Mouse (Mus musculus) liver, embryonic 13.5 days (tissue): ENCODE measurements around the gene Nfatc4. TPM values are rescaled to one million over a fixed set of nuclear protein-coding genes. Genes with fewer than 3 reads are reported as not detected.

Source experiments
- ATAC-seq: fragments of 200-750 bp; cut with Nextera tagmentation; 2 replicates; pipeline ENCODE4 v1.8.0; 2017; ENCODE audit warnings: low read depth, mild to moderate bottlenecking, moderate number of reproducible peaks, moderate library complexity
- DNase-seq: peaks from one replicate; pipeline ENCODE4 v3.0.0; 2022
- H3K27ac ChIP-seq: fragments of 300-500 bp; sonication (generic); 2 replicates; pipeline ENCODE4 v1.5.1; 2015; ENCODE audit warnings: moderate library complexity, mild to moderate bottlenecking, inconsistent platforms
- H3K27me3 ChIP-seq: fragments of 300-500 bp; sonication (generic); 2 replicates; pipeline ENCODE4 v1.6.1; 2015; ENCODE audit warnings: mild to moderate bottlenecking, inconsistent platforms
- H3K36me3 ChIP-seq: fragments of 300-500 bp; sonication (generic); 2 replicates; pipeline ENCODE4 v1.6.1; 2015; ENCODE audit warnings: mild to moderate bottlenecking, inconsistent platforms
- H3K4me1 ChIP-seq: fragments of 300-500 bp; sonication (generic); replicated peaks from 2 replicates; pipeline ENCODE4 v1.6.1; 2015; ENCODE audit warnings: inconsistent platforms
- H3K4me2 ChIP-seq: fragments of 300-500 bp; sonication (generic); 2 replicates; pipeline ENCODE4 v1.6.1; 2015; ENCODE audit warnings: inconsistent platforms, mild to moderate bottlenecking, moderate library complexity
- H3K4me3 ChIP-seq: fragments of 300-500 bp; sonication (generic); replicated peaks from 2 replicates; pipeline ENCODE4 v1.5.1; 2015; ENCODE audit warnings: mild to moderate bottlenecking, inconsistent platforms
- H3K9ac ChIP-seq: fragments of 300-500 bp; sonication (generic); 2 replicates; pipeline ENCODE4 v1.6.1; 2015; ENCODE audit warnings: mild to moderate bottlenecking, inconsistent platforms
- H3K9me3 ChIP-seq: fragments of 300-500 bp; sonication (generic); replicated peaks from 2 replicates; pipeline ENCODE4 v1.6.1; 2016; ENCODE audit warnings: inconsistent platforms
- WGBS: fragments of 180-500 bp; shearing (Covaris S2); methylation state at CpG from one replicate; pipeline ENCODE4 v1.1.7; 2015; ENCODE audit not compliant: insufficient replicate concordance; 5-methylcytosine and 5-hydroxymethylcytosine counted together
- polyA plus RNA-seq: library from polyadenylated mRNA; unstranded; fragments of >200 nt; fragmentation: Nextera tagmentation; extraction: Ambion mirVana; gene quantifications from 2 replicates; pipeline ENCODE4 v1.2.1, GENCODE M21; 2015

Nfatc4 gene
- polyA plus RNA-seq, 1 experiment from 2014 or later, result 1.5 TPM

DNA sequence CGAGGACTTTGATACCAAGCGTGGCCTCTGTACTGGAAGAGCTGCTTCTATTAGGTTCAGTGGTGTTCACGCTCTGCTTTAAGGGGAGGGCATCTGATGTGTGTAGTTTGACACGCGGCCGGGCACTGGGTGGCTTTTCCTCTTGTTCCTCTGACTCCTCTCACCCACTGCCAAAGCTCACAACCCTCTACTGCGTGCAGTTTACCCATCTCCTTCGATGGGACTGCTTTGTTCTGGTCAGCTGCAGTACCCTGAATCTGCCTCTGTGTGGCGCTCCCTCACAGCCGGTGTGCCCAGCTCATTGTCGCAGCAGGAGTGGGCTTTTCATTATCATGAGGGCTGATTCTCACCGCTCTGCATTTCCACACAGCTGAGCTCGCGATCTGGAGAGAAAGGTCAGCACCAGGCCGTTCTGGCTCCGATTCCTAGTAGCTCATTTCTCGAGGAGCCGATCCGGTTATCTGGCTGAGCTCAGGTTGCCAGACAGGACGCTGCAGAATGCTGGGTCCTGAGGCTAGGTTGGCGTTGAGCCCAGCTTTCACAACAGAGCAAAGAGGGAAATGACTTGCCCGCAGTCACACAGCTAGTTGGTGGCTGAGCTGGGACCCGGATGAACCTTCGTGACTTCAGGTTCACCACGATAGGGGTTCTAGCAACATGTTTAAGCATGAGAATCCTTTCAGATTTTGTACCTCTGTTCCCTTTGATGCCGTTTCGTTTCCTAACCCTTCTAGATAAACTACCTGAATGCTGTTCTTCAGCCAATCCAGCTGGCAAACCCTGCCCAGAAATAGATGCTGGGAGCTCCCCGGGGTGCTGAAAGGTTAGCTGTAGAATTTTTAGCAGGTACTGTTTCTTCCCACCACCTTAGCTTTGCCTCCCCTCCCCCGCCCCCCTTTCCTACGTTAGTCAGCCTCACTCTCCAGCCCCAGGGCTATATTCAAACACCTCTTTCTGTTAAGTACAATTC, 51.1 kb downstream of the Nfatc4 start:
- Histone ChIP-seq H3K9ac (peak overlapping the region; percentile 33), H3K36me3 (peaks cover 22% of the 10 kb centered on the region; the same call in 1 of the 2 replicates), H3K4me1 (peaks cover 25% of the 10 kb centered on the region), H3K4me2 (peak overlapping the region; percentile 65), H3K9me3 (no peaks in the 10 kb centered on the region), H3K4me3 (peak overlapping the region; percentile 37), H3K27ac (no peak overlapping the region), H3K27me3 (peaks cover 17% of the 10 kb centered on the region)
- 10% methylated on average over 30 of the region's 30 CpGs for WGBS
- ATAC-seq (peak; percentile 53), DNase-seq (peak; percentile 65)

DNA sequence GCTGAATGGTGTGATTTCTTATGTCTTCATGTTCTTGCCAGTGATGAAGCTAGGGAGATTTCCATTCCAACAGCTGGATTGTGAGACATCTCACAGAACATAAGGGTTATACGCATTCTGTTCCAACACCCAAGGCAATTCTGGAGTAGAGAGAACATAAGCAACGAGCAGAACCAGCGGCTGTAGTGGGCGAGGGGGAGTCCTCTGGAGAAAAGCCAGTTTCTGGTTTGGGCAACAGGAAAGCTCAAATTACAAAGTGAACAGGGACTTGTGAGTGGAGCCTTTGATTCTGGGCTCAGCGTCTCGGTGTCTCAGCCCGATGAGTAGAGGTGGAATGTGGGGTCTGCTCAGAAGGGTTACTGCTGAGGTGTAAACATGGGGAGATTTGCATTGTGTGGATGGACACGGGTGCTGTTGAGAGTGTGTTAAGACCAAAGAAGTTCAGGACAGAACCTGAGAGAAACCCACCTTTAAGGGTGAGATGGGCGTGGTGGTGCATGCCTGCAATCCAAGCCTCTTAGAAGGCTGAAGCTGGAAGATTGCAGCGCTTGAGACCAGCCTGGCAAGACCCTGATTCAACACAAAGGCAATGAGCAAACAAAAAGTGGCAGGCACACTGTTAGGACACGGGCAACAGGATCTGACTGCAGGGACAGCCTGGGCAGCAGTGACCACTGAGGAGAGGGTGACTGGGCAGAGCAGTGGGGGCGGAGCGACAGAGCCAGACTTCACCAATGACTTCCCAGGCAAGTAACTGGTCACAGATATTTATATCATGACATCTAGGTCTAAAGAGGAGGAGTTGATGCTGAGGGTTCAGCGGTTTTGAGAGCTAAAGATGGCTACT, 54.7 kb downstream of the Nfatc4 start:
- ATAC-seq (no peak), DNase-seq (no peak)
- WGBS, result 29% methylated on average over 14 of the region's 14 CpGs
- Histone ChIP-seq H3K9ac (no peak overlapping the region), H3K4me2 (0 out of 2 replicates have a peak overlapping the region, but pooled peaks have one; percentile 10), H3K4me1 (peaks cover 41% of the 10 kb centered on the region), H3K27me3 (peaks cover 17% of the 10 kb centered on the region), H3K9me3 (no peaks in the 10 kb centered on the region), H3K27ac (no peak overlapping the region), H3K36me3 (no peaks in the 10 kb centered on the region), H3K4me3 (no peak overlapping the region)

DNA sequence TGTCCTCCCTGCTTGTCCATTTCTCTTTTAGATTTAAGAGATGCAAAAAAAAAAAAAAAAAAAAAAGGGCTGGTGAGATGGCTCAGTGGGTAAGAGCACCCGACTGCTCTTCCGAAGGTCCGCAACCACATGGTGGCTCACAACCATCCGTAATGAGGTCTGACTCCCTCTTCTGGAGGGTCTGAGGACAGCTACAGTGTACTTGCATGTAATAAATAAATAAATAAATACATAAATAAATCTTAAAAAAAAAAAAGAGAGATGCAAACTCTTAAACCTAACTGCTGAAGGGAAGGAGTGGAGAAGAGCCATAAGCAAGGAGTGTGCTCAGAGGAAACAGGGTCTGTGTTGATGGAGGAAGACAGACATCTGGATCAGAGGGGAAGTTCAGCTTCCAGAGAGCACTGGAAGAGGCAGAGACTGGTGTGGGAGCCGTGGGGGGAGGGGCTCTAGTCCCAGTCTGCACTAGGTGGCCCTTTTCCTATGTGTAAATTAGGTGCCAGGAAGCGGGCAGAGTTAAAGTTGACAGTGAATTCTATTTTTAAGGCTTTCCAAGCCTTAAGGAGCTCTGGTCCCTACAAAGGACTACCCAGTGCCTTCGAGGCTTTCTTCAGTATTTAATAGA, 55.5 kb downstream of the Nfatc4 start:
- Histone ChIP-seq H3K9me3 (no peaks in the 10 kb centered on the region), H3K27me3 (peaks cover 17% of the 10 kb centered on the region), H3K36me3 (no peaks in the 10 kb centered on the region), H3K4me1 (peaks cover 46% of the 10 kb centered on the region), H3K4me3 (no peak overlapping the region), H3K4me2 (no peak overlapping the region), H3K9ac (no peak overlapping the region), H3K27ac (no peak overlapping the region)
- DNase-seq (no peak), ATAC-seq (no peak)
- 6% methylated on average over 7 of the region's 7 CpGs for WGBS

DNA sequence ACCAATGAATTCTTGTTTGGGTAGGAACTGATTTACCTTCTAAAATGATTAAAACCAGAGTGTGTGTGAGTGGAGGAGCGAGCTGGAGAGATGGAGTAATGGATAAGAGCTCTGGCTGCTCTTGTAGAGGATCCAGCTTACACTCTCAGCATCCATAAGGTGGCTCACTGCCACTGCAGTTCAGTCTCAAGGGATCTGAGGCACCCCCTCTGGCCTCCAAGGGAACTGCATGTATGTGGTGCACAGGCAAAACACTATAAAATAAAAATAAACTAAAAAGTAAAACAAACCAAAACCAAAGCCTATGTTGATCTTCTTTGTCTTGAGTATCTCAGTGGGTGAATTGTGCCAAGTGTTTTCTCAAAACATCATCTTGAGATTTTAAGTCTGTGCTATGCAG, 56.7 kb downstream of the Nfatc4 start:
- H3K9ac ChIP-seq, result no peak overlapping the region
- peaks cover 17% of the 10 kb centered on the region for H3K27me3 ChIP-seq
- H3K9me3 ChIP-seq, result no peaks in the 10 kb centered on the region
- H3K4me3 ChIP-seq, result no peak overlapping the region
- H3K4me1 ChIP-seq, result peaks cover 48% of the 10 kb centered on the region
- ATAC-seq, result no peak
- no peak overlapping the region for H3K4me2 ChIP-seq
- no peak for DNase-seq
- 11% methylated on average over 1 of the region's 1 CpGs for WGBS
- H3K36me3 ChIP-seq, result no peaks in the 10 kb centered on the region
- no peak overlapping the region for H3K27ac ChIP-seq

DNA sequence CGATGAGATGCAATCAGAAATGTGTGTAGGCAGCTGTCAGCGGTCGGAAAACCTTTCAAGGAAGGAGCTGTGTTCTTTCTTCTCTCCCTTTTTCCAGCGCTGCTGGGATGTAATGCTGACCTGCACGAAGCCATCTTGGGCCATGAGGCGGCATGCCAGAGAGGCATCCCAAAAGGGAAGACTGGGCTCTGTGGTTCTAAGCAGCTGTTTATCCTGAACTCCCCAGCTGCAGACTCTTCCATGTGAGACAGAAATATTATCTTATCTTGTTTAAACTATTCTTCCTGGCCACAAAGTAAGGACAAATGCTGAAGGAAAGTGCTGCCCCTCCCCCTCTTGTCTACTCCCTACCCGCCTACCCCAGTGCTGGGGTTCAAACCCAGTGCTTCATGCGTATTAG, 58.0 kb downstream of the Nfatc4 start:
- H3K9me3 ChIP-seq, result no peaks in the 10 kb centered on the region
- no peak overlapping the region for H3K9ac ChIP-seq
- ATAC-seq (no peak), DNase-seq (no peak)
- no peak overlapping the region for H3K4me2 ChIP-seq
- H3K27me3 ChIP-seq, result peaks cover 14% of the 10 kb centered on the region
- WGBS, result 47% methylated on average over 8 of the region's 8 CpGs
- H3K4me3 ChIP-seq, result no peak overlapping the region
- H3K36me3 ChIP-seq, result no peaks in the 10 kb centered on the region
- H3K27ac ChIP-seq, result no peak overlapping the region
- H3K4me1 ChIP-seq, result peaks cover 57% of the 10 kb centered on the region

DNA sequence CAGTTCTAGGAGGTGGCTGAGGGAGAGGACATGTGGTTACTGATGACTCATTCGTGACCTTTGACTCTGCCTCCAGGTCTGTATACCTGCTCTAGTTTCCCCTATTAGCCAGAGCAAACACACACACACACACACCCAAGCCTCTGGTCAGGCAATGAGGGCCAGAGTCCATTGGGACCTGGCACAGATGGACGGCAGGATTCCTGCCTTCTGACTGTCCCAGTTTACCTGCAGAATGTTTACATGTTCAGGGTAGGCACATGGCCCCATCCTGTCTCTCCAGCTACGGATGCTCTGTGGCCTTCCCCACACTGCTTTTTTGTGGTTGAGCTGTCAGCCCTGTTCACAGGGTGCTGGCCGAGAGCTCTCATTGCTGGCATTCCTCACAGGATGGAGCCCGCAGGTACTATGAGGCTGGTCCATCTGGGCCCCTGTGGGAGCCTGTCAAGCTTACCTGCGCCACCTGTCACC, 59.3 kb downstream of the Nfatc4 start:
- DNase-seq (no peak), ATAC-seq (peak; percentile 39)
- Histone ChIP-seq H3K4me2 (peak overlapping the region; percentile 25; the same call in 1 of the 2 replicates), H3K27ac (peak overlapping the region; percentile 73), H3K9ac (no peak overlapping the region), H3K4me1 (peaks cover 69% of the 10 kb centered on the region), H3K9me3 (no peaks in the 10 kb centered on the region), H3K36me3 (peaks cover 9% of the 10 kb centered on the region), H3K27me3 (peaks cover 11% of the 10 kb centered on the region), H3K4me3 (no peak overlapping the region)
- 38% methylated on average over 6 of the region's 6 CpGs for WGBS

DNA sequence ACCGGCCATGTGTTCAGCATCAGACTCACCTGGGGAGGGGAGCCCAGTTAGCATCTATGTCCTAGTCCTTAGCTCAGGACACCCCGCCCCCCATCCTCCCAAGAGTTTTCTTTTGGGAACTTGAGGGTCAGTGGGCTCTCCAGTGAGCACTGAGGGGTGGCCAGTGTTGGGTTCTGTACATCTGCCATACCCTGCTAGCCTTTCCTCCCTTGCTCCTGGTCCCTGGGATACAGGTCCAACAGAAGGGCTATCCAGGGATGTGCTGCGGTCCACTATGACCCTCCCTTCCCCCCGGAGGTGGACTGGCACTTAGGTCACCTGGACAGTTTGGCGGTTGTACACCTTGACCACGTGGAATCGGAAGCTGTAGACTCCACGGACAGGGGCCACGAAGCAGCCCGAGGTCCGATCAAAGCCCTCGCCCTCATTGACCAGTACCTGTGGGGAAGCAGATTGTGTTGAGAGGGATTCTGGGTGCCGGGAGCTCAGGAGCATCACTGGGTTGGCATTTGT, 60.3 kb downstream of the Nfatc4 start:
- H3K4me2 ChIP-seq, result no peak overlapping the region
- H3K9ac ChIP-seq, result no peak overlapping the region
- H3K27me3 ChIP-seq, result 0 out of 2 replicates have a peak, but pooled peaks cover 3% of the 10 kb centered on the region
- DNase-seq (no peak), ATAC-seq (no peak)
- 86% methylated on average over 13 of the region's 13 CpGs for WGBS
- no peaks in the 10 kb centered on the region for H3K9me3 ChIP-seq
- H3K36me3 ChIP-seq, result peaks cover 19% of the 10 kb centered on the region
- no peak overlapping the region for H3K4me3 ChIP-seq
- H3K4me1 ChIP-seq, result peaks cover 65% of the 10 kb centered on the region
- H3K27ac ChIP-seq, result peak overlapping the region; percentile 73; the same call in 1 of the 2 replicates

Other genes with a start within 250 kb of the Nfatc4 start
- 0.51 and 0.53 TPM in 2 replicates for gene Fitm1, start 247.5 kb upstream of the Nfatc4 start, polyA plus RNA-seq
- 103 and 111 TPM in 2 replicates for gene Psme1, start 245.0 kb upstream of the Nfatc4 start, polyA plus RNA-seq
- 31.9 and 35.8 TPM in 2 replicates for gene Emc9, start 237.8 kb upstream of the Nfatc4 start, polyA plus RNA-seq
- gene Psme2, start 232.0 kb upstream of the Nfatc4 start, polyA plus RNA-seq, result 202 and 224 TPM in 2 replicates
- gene Rnf31, start 231.4 kb upstream of the Nfatc4 start, polyA plus RNA-seq, result 9.0 and 12.6 TPM in 2 replicates
- gene Irf9, start 219.6 kb upstream of the Nfatc4 start, polyA plus RNA-seq, result 14.8 and 16.4 TPM in 2 replicates
- gene Rec8, start 205.1 kb upstream of the Nfatc4 start, polyA plus RNA-seq, result 1.6 and 1.7 TPM in 2 replicates
- gene Ipo4, start 187.2 kb upstream of the Nfatc4 start, polyA plus RNA-seq, result 35.2 and 36.5 TPM in 2 replicates
- 1.4 and 1.7 TPM in 2 replicates for gene Gm49378, start 185.2 kb upstream of the Nfatc4 start, polyA plus RNA-seq
- gene Tm9sf1, start 179.3 kb upstream of the Nfatc4 start, polyA plus RNA-seq, result 53.3 and 59.4 TPM in 2 replicates
- 0.16 and 0.27 TPM in 2 replicates for gene Tssk4, start 173.0 kb upstream of the Nfatc4 start, polyA plus RNA-seq
- 23.1 and 24.2 TPM in 2 replicates for gene Mdp1, start 162.6 kb upstream of the Nfatc4 start, polyA plus RNA-seq
- 29.6 and 33.0 TPM in 2 replicates for gene Gmpr2, start 151.2 kb upstream of the Nfatc4 start, polyA plus RNA-seq
- gene Nedd8, start 151.0 kb upstream of the Nfatc4 start, polyA plus RNA-seq, result 325 TPM in 2 replicates
- gene Tinf2, start 141.3 kb upstream of the Nfatc4 start, polyA plus RNA-seq, result 21.1 and 26.3 TPM in 2 replicates
- gene Tgm1, start 109.2 kb upstream of the Nfatc4 start, polyA plus RNA-seq, result 1.5 and 2.0 TPM in 2 replicates
- 12.9 and 14.7 TPM in 2 replicates for gene Rabggta, start 100.9 kb upstream of the Nfatc4 start, polyA plus RNA-seq
- gene Dhrs1, start 77.5 kb upstream of the Nfatc4 start, polyA plus RNA-seq, result 36.1 and 36.4 TPM in 2 replicates
- gene Nop9, start 77.5 kb upstream of the Nfatc4 start, polyA plus RNA-seq, result 41.9 and 42.8 TPM in 2 replicates
- gene Cideb, start 64.7 kb upstream of the Nfatc4 start, polyA plus RNA-seq, result 21.1 and 21.3 TPM in 2 replicates
- gene Ltb4r2, start 61.7 kb upstream of the Nfatc4 start, polyA plus RNA-seq, result 0.92 and 1.3 TPM in 2 replicates
- gene Ltb4r1, start 57.2 kb upstream of the Nfatc4 start, polyA plus RNA-seq, result 4.4 and 4.6 TPM in 2 replicates
- 1.8 and 2.2 TPM in 2 replicates for gene Adcy4, start 39.0 kb upstream of the Nfatc4 start, polyA plus RNA-seq
- 20.4 and 22.1 TPM in 2 replicates for gene Ripk3, start 34.3 kb upstream of the Nfatc4 start, polyA plus RNA-seq
- 2.2 and 3.1 TPM in 2 replicates for gene Nynrin, start 30.9 kb downstream of the Nfatc4 start, polyA plus RNA-seq
- gene Cbln3, start 61.2 kb downstream of the Nfatc4 start, polyA plus RNA-seq, result 0.10 and 0.13 TPM in 2 replicates
- gene Khnyn, start 61.8 kb downstream of the Nfatc4 start, polyA plus RNA-seq, result 6.8 and 7.6 TPM in 2 replicates
- 13.3 and 14.1 TPM in 2 replicates for gene Sdr39u1, start 77.1 kb downstream of the Nfatc4 start, polyA plus RNA-seq
- gene Cma1, start 121.5 kb downstream of the Nfatc4 start, polyA plus RNA-seq, result 0.12 and 0.20 TPM in 2 replicates
- not detected in 2 replicates for gene Cma2, start 127.8 kb downstream of the Nfatc4 start, polyA plus RNA-seq
- gene Mcpt1, start 194.8 kb downstream of the Nfatc4 start, polyA plus RNA-seq, result not detected in 2 replicates
- not detected in 2 replicates for gene Mcpt9, start 207.4 kb downstream of the Nfatc4 start, polyA plus RNA-seq
- gene Mcpt2, start 218.9 kb downstream of the Nfatc4 start, polyA plus RNA-seq, result 0.24 TPM in 2 replicates
- not detected in 2 replicates for gene Mcpt4, start 239.2 kb downstream of the Nfatc4 start, polyA plus RNA-seq